Mouse (Mus musculus): ENCODE measurements around the gene Dop1b. TPM values are rescaled to one million over a fixed set of nuclear protein-coding genes. Genes with fewer than 3 reads are reported as not detected.

Gene Dop1b
- polyA plus RNA-seq, 1 experiment: 47.2 TPM

DNA sequence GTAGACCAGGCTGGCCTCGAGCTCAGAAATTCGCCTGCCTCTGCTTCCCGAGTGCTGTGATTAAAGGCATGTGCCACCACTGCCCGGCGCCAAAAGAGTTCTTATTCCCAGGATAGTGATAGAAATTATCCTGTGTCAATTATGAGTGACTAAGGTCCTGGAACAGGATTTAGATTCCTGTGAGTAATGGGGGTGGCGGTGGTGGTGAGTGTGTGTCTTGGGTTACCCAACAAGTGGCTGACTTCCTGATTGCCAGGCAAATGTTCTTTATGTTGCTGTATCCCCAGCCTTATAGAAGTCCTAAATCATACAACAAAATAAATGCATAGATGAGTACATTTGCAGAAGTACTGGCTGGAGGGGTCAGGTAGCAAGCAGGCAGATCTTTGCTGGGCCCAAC is 121.8 kb downstream of the Dop1b start:
- peak overlapping the region; percentile 93 for H3K27ac ChIP-seq (ENCODE audit: insufficient read depth, low read depth, low read length)
- H3K4me3 ChIP-seq (ENCODE audit: insufficient read depth, low read length): peak overlapping the region; percentile 92
- TF ChIP-seq POLR2A (IDR thresholded peaks at IDR 0.05; ENCODE audit: borderline replicate concordance, low read depth, low read length): no peak
- TF ChIP-seq CTCF (IDR thresholded peaks at IDR 0.05; ENCODE audit: low read depth, low read length): no peak
- H3K4me1 ChIP-seq (ENCODE audit: control insufficient read depth, insufficient read depth, low read length): peaks cover 34% of the 10 kb centered on the region

GRCm38 (mm10) chr16:93834076-93834475 is 122.4 kb downstream of the Dop1b start:
- peaks cover 34% of the 10 kb centered on the region for H3K4me1 ChIP-seq (ENCODE audit: control insufficient read depth, insufficient read depth, low read length)
- H3K4me3 ChIP-seq (ENCODE audit: insufficient read depth, low read length): peak overlapping the region; percentile 92
- H3K27ac ChIP-seq (ENCODE audit: insufficient read depth, low read depth, low read length): peak overlapping the region; percentile 93
- no peak for TF ChIP-seq POLR2A (IDR thresholded peaks at IDR 0.05; ENCODE audit: borderline replicate concordance, low read depth, low read length)
- TF ChIP-seq CTCF (IDR thresholded peaks at IDR 0.05; ENCODE audit: low read depth, low read length): no peak

- H3K27ac ChIP-seq (ENCODE audit: insufficient read depth, low read depth, low read length): no peak overlapping the region
- TF ChIP-seq POLR2A (IDR thresholded peaks at IDR 0.05; ENCODE audit: borderline replicate concordance, low read depth, low read length): no peak
- TF ChIP-seq CTCF (IDR thresholded peaks at IDR 0.05; ENCODE audit: low read depth, low read length): no peak
- H3K4me1 ChIP-seq (ENCODE audit: control insufficient read depth, insufficient read depth, low read length): peaks cover 30% of the 10 kb centered on the region
- H3K4me3 ChIP-seq (ENCODE audit: insufficient read depth, low read length): no peak overlapping the region
Observed at GRCm38 (mm10) chr16:93839049-93839448, 127.3 kb downstream of the Dop1b start.

GRCm38 (mm10) chr16:93850527-93850926 is 138.8 kb downstream of the Dop1b start:
- Histone ChIP-seq H3K4me1 (ENCODE audit: control insufficient read depth, insufficient read depth, low read length) (no peaks in the 10 kb centered on the region), H3K4me3 (ENCODE audit: insufficient read depth, low read length) (no peak overlapping the region), H3K27ac (ENCODE audit: insufficient read depth, low read depth, low read length) (no peak overlapping the region)
- no peak for TF ChIP-seq CTCF (IDR thresholded peaks at IDR 0.05; ENCODE audit: low read depth, low read length)
- no peak for TF ChIP-seq POLR2A (IDR thresholded peaks at IDR 0.05; ENCODE audit: borderline replicate concordance, low read depth, low read length)

GRCm38 (mm10) chr16:93859967-93860366 is 148.3 kb downstream of the Dop1b start:
- H3K4me1 ChIP-seq (ENCODE audit: control insufficient read depth, insufficient read depth, low read length): no peaks in the 10 kb centered on the region
- no peak overlapping the region for H3K4me3 ChIP-seq (ENCODE audit: insufficient read depth, low read length)
- H3K27ac ChIP-seq (ENCODE audit: insufficient read depth, low read depth, low read length): no peak overlapping the region
- TF ChIP-seq POLR2A (IDR thresholded peaks at IDR 0.05; ENCODE audit: borderline replicate concordance, low read depth, low read length): no peak
- TF ChIP-seq CTCF (IDR thresholded peaks at IDR 0.05; ENCODE audit: low read depth, low read length): no peak

Other genes with a start within 250 kb of the Dop1b start
- 5.4 and 6.1 TPM in 2 replicates for gene Setd4, start 107.8 kb upstream of the Dop1b start, polyA plus RNA-seq (2012; ENCODE audit: insufficient read depth, insufficient read length, missing spikeins)
- gene Cbr1, start 106.1 kb upstream of the Dop1b start, polyA plus RNA-seq (2012; ENCODE audit: insufficient read depth, insufficient read length, missing spikeins): 37.5 and 40.0 TPM in 2 replicates
- not detected in 2 replicates for gene Gm5678, start 83.8 kb upstream of the Dop1b start, polyA plus RNA-seq (2012; ENCODE audit: insufficient read depth, insufficient read length, missing spikeins)
- 33.8 and 36.3 TPM in 2 replicates for gene Cbr3, start 28.7 kb upstream of the Dop1b start, polyA plus RNA-seq (2012; ENCODE audit: insufficient read depth, insufficient read length, missing spikeins)
- gene Morc3, start 120.2 kb downstream of the Dop1b start, polyA plus RNA-seq (2012; ENCODE audit: insufficient read depth, insufficient read length, missing spikeins): 87.4 and 88.3 TPM in 2 replicates
- gene Chaf1b, start 172.0 kb downstream of the Dop1b start, polyA plus RNA-seq (2012; ENCODE audit: insufficient read depth, insufficient read length, missing spikeins): 9.0 and 10.3 TPM in 2 replicates